Mouse (Mus musculus) MEL (cell line): ENCODE data around the gene Thsd1.

Experiments used
- CTCF ChIP-seq, 3 experiments: IDR thresholded peaks in 2 of 3; conservative IDR thresholded peaks in 1 of 3; 2 replicates each; pipeline ENCODE4 v1.5.1; 2011 to 2012; ENCODE audit warnings: low read length in 3 of 3, low read depth in 2 of 3, mild to moderate bottlenecking in 2 of 3, improper control_type of control experiment in 1 of 3, inconsistent platforms in 1 of 3, mixed read lengths in 1 of 3, moderate library complexity in 1 of 3; ENCODE audit not compliant: control insufficient read depth in 1 of 3, insufficient read depth in 1 of 3, poor library complexity in 1 of 3, severe bottlenecking in 1 of 3
- ETS1 ChIP-seq: IDR thresholded peaks from 2 replicates; pipeline ENCODE4 v1.6.1; 2012; ENCODE audit warnings: low read depth, mild to moderate bottlenecking, inconsistent platforms, low read length, improper control_type of control experiment, moderate library complexity
- MAZ ChIP-seq: IDR thresholded peaks from 2 replicates; pipeline ENCODE4 v1.6.1; 2012; ENCODE audit warnings: low read depth, mild to moderate bottlenecking, inconsistent platforms, low read length, improper control_type of control experiment
- POLR2A ChIP-seq, 2 experiments: IDR thresholded peaks; 2 replicates each; pipeline ENCODE4 v1.6.1; 2011 to 2012; ENCODE audit warnings: low read length in 2 of 2, mild to moderate bottlenecking in 2 of 2, control low read depth in 1 of 2, improper control_type of control experiment in 1 of 2, low read depth in 1 of 2, moderate library complexity in 1 of 2; ENCODE audit not compliant: control insufficient read depth in 1 of 2, insufficient read depth in 1 of 2, poor library complexity in 1 of 2
- UBTF ChIP-seq: IDR thresholded peaks from 2 replicates; pipeline ENCODE4 v1.6.1; 2012; ENCODE audit warnings: low read depth, mild to moderate bottlenecking, inconsistent platforms, low read length, improper control_type of control experiment, moderate library complexity, borderline replicate concordance; ENCODE audit not compliant: insufficient read depth
- USF1 ChIP-seq: IDR thresholded peaks from 2 replicates; pipeline ENCODE4 v1.6.1; 2014; ENCODE audit warnings: low read depth, mild to moderate bottlenecking, inconsistent platforms, low read length, improper control_type of control experiment, moderate library complexity

GRCm38 (mm10) chr8:22209012-22209411 is 18.1 kb upstream of the Thsd1 start:
- TF ChIP-seq MAZ (no peak), USF1 (no peak), UBTF (no peak), POLR2A (IDR thresholded peaks at IDR 0.05; ENCODE audit: control insufficient read depth in 1 of 2, insufficient read depth in 1 of 2, low read depth in 1 of 2, low read length in 2 of 2, poor library complexity in 1 of 2) (no peak), ETS1 (peak; percentile 75), CTCF (IDR thresholded peaks at IDR 0.05 in 2 of 3, conservative IDR thresholded peaks at IDR 0.05 in 1 of 3; ENCODE audit: control insufficient read depth in 1 of 3, insufficient read depth in 1 of 3, low read depth in 2 of 3, low read length in 3 of 3, poor library complexity in 1 of 3, severe bottlenecking in 1 of 3) (no peak)
